Mouse (Mus musculus): ENCODE data around the gene Fam167b. TPM values are rescaled to one million over a fixed set of nuclear protein-coding genes. Genes with fewer than 3 reads are reported as not detected.

The Fam167b gene
- total RNA-seq, 1 experiment, result not detected

GRCm38 (mm10) chr4:129577688-129578087, 661 bp downstream of the Fam167b start:
- H3K27ac ChIP-seq (ENCODE audit: insufficient read depth, low read depth, low read length, poor library complexity, severe bottlenecking), result no peak overlapping the region
- H3K36me3 ChIP-seq (ENCODE audit: control insufficient read depth, insufficient read depth, low read length, poor library complexity, severe bottlenecking), result no peaks in the 10 kb centered on the region
- no peaks in the 10 kb centered on the region for H3K9me3 ChIP-seq (ENCODE audit: control insufficient read depth, insufficient read depth, low read depth, low read length)
- in situ Hi-C loops (cut with MboI; ENCODE audit: low sequenced_read_pairs in 2 of 2, unreplicated experiment in 2 of 2), result no loop called here
- TF ChIP-seq ZNF384 (IDR thresholded peaks at IDR 0.05; ENCODE audit: low read depth, low read length) (no peak), CHD2 (IDR thresholded peaks at IDR 0.05; ENCODE audit: low read depth, low read length) (peak; percentile 84)
- DNase-seq (ENCODE audit: low read depth, low spot score), result no peak
- H3K4me3 ChIP-seq (ENCODE audit: insufficient read depth in 1 of 2, low read depth in 1 of 2, low read length in 2 of 2, poor library complexity in 1 of 2, severe bottlenecking in 1 of 2), result no peak overlapping the region
- peaks cover 0 to 6% of the 10 kb centered on the region in 2 experiments; a peak in 1 of 4 replicates for H3K4me1 ChIP-seq (ENCODE audit: control insufficient read depth in 2 of 2, insufficient read depth in 2 of 2, low read length in 2 of 2, poor library complexity in 1 of 2)
- no peak overlapping the region for H3K9ac ChIP-seq (ENCODE audit: insufficient read depth, low read depth, low read length, poor library complexity, severe bottlenecking)

DNA sequence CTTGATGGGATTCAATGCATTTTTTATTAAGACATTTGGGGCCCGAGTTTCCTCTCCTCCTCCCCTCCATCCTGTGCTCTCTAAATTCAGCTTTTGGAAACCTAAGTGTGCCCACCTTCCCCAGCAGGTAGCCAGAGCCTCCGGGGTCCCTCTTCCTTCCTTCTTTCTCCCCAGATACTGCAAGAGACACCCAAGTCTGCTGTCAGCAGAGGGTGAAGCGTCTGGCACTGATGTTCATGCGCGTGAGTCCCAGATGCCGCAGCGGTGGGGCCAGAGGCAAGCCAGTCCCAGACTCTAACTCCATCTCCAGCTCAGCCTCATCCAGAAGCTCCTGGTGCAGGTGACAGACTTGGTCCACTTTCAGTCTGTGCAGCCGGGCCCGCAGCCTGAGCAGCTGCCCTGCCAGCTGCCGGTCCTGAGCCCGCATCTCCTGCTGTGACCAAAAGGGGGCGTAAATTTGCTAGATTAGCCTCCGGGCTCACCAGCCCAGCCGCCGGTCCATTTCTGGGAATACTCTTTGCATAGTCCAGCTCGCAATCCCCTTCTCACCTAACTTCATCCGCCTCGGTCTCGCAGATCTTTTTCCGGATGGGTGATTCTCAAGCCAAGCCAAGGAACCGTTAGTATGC, 1.4 kb downstream of the Fam167b start:
- TF ChIP-seq HCFC1 (IDR thresholded peaks at IDR 0.05; ENCODE audit: borderline replicate concordance, insufficient read depth, low read length) (no peak), ZNF384 (IDR thresholded peaks at IDR 0.05; ENCODE audit: low read depth, low read length) (no peak), CHD2 (IDR thresholded peaks at IDR 0.05; ENCODE audit: low read depth, low read length) (no peak), ZC3H11A (IDR thresholded peaks at IDR 0.05; ENCODE audit: borderline replicate concordance, low read depth, low read length) (no peak), MAFK (IDR thresholded peaks at IDR 0.05; ENCODE audit: insufficient read depth, low read depth, low read length) (no peak)
- H3K36me3 ChIP-seq (ENCODE audit: control insufficient read depth, insufficient read depth, low read length, poor library complexity, severe bottlenecking), result no peaks in the 10 kb centered on the region
- H3K27ac ChIP-seq (ENCODE audit: insufficient read depth, low read depth, low read length, poor library complexity, severe bottlenecking), result no peak overlapping the region
- peaks cover 0 to 6% of the 10 kb centered on the region in 2 experiments; a peak in 2 of 4 replicates for H3K4me1 ChIP-seq (ENCODE audit: control insufficient read depth in 2 of 2, insufficient read depth in 2 of 2, low read length in 2 of 2, poor library complexity in 1 of 2)
- no peak for DNase-seq (ENCODE audit: low read depth, low spot score)
- in situ Hi-C loops (cut with MboI; ENCODE audit: low sequenced_read_pairs in 2 of 2, unreplicated experiment in 2 of 2), result no loop called here
- 0 out of 2 replicates have a peak overlapping the region, but pooled peaks have one; percentile 7 for H3K9ac ChIP-seq (ENCODE audit: insufficient read depth, low read depth, low read length, poor library complexity, severe bottlenecking)
- no peaks in the 10 kb centered on the region for H3K9me3 ChIP-seq (ENCODE audit: control insufficient read depth, insufficient read depth, low read depth, low read length)
- no peak overlapping the region for H3K4me3 ChIP-seq (ENCODE audit: insufficient read depth in 1 of 2, low read depth in 1 of 2, low read length in 2 of 2, poor library complexity in 1 of 2, severe bottlenecking in 1 of 2)

- H3K9ac ChIP-seq (ENCODE audit: insufficient read depth, low read depth, low read length, poor library complexity, severe bottlenecking), result no peak overlapping the region
- no peaks in the 10 kb centered on the region for H3K9me3 ChIP-seq (ENCODE audit: control insufficient read depth, insufficient read depth, low read depth, low read length)
- no peaks in the 10 kb centered on the region for H3K36me3 ChIP-seq (ENCODE audit: control insufficient read depth, insufficient read depth, low read length, poor library complexity, severe bottlenecking)
- TF ChIP-seq ZC3H11A (IDR thresholded peaks at IDR 0.05; ENCODE audit: borderline replicate concordance, low read depth, low read length) (no peak), CHD2 (IDR thresholded peaks at IDR 0.05; ENCODE audit: low read depth, low read length) (no peak), HCFC1 (IDR thresholded peaks at IDR 0.05; ENCODE audit: borderline replicate concordance, insufficient read depth, low read length) (no peak), ZNF384 (IDR thresholded peaks at IDR 0.05; ENCODE audit: low read depth, low read length) (no peak), MAFK (IDR thresholded peaks at IDR 0.05; ENCODE audit: insufficient read depth, low read depth, low read length) (no peak)
- in situ Hi-C loops (cut with MboI; ENCODE audit: low sequenced_read_pairs in 2 of 2, unreplicated experiment in 2 of 2), result no loop called here
- H3K27ac ChIP-seq (ENCODE audit: insufficient read depth, low read depth, low read length, poor library complexity, severe bottlenecking), result no peak overlapping the region
- no peak for DNase-seq (ENCODE audit: low read depth, low spot score)
- H3K4me1 ChIP-seq (ENCODE audit: control insufficient read depth in 2 of 2, insufficient read depth in 2 of 2, low read length in 2 of 2, poor library complexity in 1 of 2), result peaks cover 0 to 9% of the 10 kb centered on the region in 2 experiments; a peak in 2 of 4 replicates
- no peak overlapping the region for H3K4me3 ChIP-seq (ENCODE audit: insufficient read depth in 1 of 2, low read depth in 1 of 2, low read length in 2 of 2, poor library complexity in 1 of 2, severe bottlenecking in 1 of 2)
Measured at GRCm38 (mm10) chr4:129575171-129575844, 3.0 kb downstream of the Fam167b start.

DNA sequence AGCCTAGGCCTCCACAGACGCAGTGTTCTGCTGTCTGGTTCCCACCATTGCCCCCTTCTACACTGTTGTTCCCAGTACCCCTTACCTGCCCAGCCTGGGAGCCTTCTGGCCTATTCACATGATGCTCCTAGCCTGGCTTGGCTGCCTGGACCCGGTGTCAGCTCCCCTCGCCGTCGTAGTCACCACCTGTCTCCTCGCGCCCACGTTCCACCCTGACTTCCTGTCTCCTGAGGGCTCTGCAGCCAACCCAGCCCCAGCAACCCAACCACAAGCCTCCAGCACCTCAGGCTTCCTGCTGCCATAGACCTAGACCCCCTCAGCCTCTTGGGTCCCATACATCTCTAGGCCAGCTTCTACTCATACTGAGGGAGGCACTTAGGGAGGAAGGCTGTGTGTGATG, 4.9 kb downstream of the Fam167b start, which contains the start of gene Lck:
Gene Lck, minus strand, starts transcription at position 212 of the 400 bp plus-strand sequence.
- Histone ChIP-seq H3K9me3 (ENCODE audit: control insufficient read depth, insufficient read depth, low read depth, low read length) (no peaks in the 10 kb centered on the region), H3K9ac (ENCODE audit: insufficient read depth, low read depth, low read length, poor library complexity, severe bottlenecking) (no peak within 1 kb of the TSS), H3K4me1 (ENCODE audit: control insufficient read depth in 2 of 2, insufficient read depth in 2 of 2, low read length in 2 of 2, poor library complexity in 1 of 2) (peaks cover 3 to 13% of the 10 kb centered on the region in 2 experiments; a peak in 2 of 4 replicates), H3K36me3 (ENCODE audit: control insufficient read depth, insufficient read depth, low read length, poor library complexity, severe bottlenecking) (no peaks in the 10 kb centered on the region), H3K27ac (ENCODE audit: insufficient read depth, low read depth, low read length, poor library complexity, severe bottlenecking) (no peak within 1 kb of the TSS), H3K4me3 (ENCODE audit: insufficient read depth in 1 of 2, low read depth in 1 of 2, low read length in 2 of 2, poor library complexity in 1 of 2, severe bottlenecking in 1 of 2) (no peak within 1 kb of the TSS)
- no peak for TF ChIP-seq HCFC1 (IDR thresholded peaks at IDR 0.05; ENCODE audit: borderline replicate concordance, insufficient read depth, low read length)
- TF ChIP-seq ZNF384 (IDR thresholded peaks at IDR 0.05; ENCODE audit: low read depth, low read length), result no peak
- TF ChIP-seq CHD2 (IDR thresholded peaks at IDR 0.05; ENCODE audit: low read depth, low read length), result no peak
- no peak for TF ChIP-seq MAFK (IDR thresholded peaks at IDR 0.05; ENCODE audit: insufficient read depth, low read depth, low read length)
- TF ChIP-seq ZC3H11A (IDR thresholded peaks at IDR 0.05; ENCODE audit: borderline replicate concordance, low read depth, low read length), result no peak
- in situ Hi-C loops (cut with MboI; ENCODE audit: low sequenced_read_pairs in 2 of 2, unreplicated experiment in 2 of 2), result no loop called here
- no peak for DNase-seq (ENCODE audit: low read depth, low spot score)

Data from ES-E14 (cell line).